Mouse (Mus musculus) bone marrow, adult 2 months (tissue): ENCODE data around the gene Cdk14.

Source experiments
- CTCF ChIP-seq: fragments of 200-500 bp; IDR thresholded peaks from 2 replicates; pipeline ENCODE4 v1.5.1; 2011; ENCODE audit warnings: low read length, control low read depth; ENCODE audit not compliant: control insufficient read depth, insufficient read depth
- POLR2A ChIP-seq: fragments of 200-500 bp; IDR thresholded peaks from 2 replicates; pipeline ENCODE4 v1.6.1; 2011; ENCODE audit warnings: low read depth, mild to moderate bottlenecking, control low read depth, low read length, borderline replicate concordance; ENCODE audit not compliant: control insufficient read depth

- TF ChIP-seq CTCF (no peak), POLR2A (no peak)
Observed at GRCm38 (mm10) chr5:4893852-4894207, 526.3 kb downstream of the Cdk14 start.
